Mouse (Mus musculus) liver, adult 2 months (tissue): ENCODE measurements around the gene Nat8f5. TPM values are rescaled to one million over a fixed set of nuclear protein-coding genes. Genes with fewer than 3 reads are reported as not detected.

Experiments used
- DNase-seq: peaks from one replicate; pipeline ENCODE4 v3.0.0-alpha.2; 2011; ENCODE audit warnings: low read depth, low spot score; ENCODE audit errors: extremely low read depth
- H3K27ac ChIP-seq: fragments of 200-500 bp; replicated peaks from 2 replicates; pipeline ENCODE4 v1.5.1; 2012; ENCODE audit warnings: low read depth, mild to moderate bottlenecking, control low read depth, inconsistent platforms, low read length; ENCODE audit not compliant: insufficient read depth
- H3K27me3 ChIP-seq: fragments of 200-500 bp; 2 replicates; pipeline ENCODE4 v1.6.1; 2012; ENCODE audit warnings: mild to moderate bottlenecking, moderate library complexity, low read length, inconsistent platforms; ENCODE audit not compliant: control insufficient read depth, insufficient read depth
- H3K36me3 ChIP-seq: fragments of 200-500 bp; 2 replicates; pipeline ENCODE4 v1.6.1; 2012; ENCODE audit warnings: low read length, inconsistent platforms; ENCODE audit not compliant: control insufficient read depth, insufficient read depth
- H3K4me1 ChIP-seq: fragments of 200-500 bp; 2 replicates; pipeline ENCODE4 v1.6.1; 2011; ENCODE audit warnings: low read length; ENCODE audit not compliant: control insufficient read depth, insufficient read depth
- H3K4me3 ChIP-seq: fragments of 200-500 bp; 2 replicates; pipeline ENCODE4 v1.5.1; 2011; ENCODE audit warnings: low read depth, mild to moderate bottlenecking, control low read depth, low read length, moderate library complexity; ENCODE audit not compliant: insufficient read depth
- H3K79me2 ChIP-seq: fragments of 200-500 bp; 2 replicates; pipeline ENCODE4 v1.6.1; 2012; ENCODE audit warnings: inconsistent platforms, mild to moderate bottlenecking, low read length, moderate library complexity; ENCODE audit not compliant: control insufficient read depth, insufficient read depth
- H3K9ac ChIP-seq: fragments of 200-500 bp; 2 replicates; pipeline ENCODE4 v1.6.1; 2012; ENCODE audit warnings: low read depth, mild to moderate bottlenecking, control low read depth, inconsistent platforms, low read length
- CTCF ChIP-seq: fragments of 200-500 bp; IDR thresholded peaks from 2 replicates; pipeline ENCODE4 v1.5.1; 2011; ENCODE audit warnings: low read depth, low read length, control low read depth
- POLR2A ChIP-seq: fragments of 200-500 bp; IDR thresholded peaks from 2 replicates; pipeline ENCODE4 v1.6.1; 2011; ENCODE audit warnings: low read length, control low read depth; ENCODE audit not compliant: insufficient read depth; ENCODE audit errors: extremely low read depth
- WGBS: fragments of 180-500 bp; shearing (Covaris S2); methylation state at CpG from one replicate; pipeline ENCODE4 v1.1.7; 2018; 5-methylcytosine and 5-hydroxymethylcytosine counted together
- polyA plus RNA-seq: library from polyadenylated mRNA; depleted of rRNA; stranded (reverse); fragments of >200 nt; gene quantifications from 2 replicates; pipeline ENCODE4 v1.2.3, GENCODE M21; 2012
- total RNA-seq: library from RNA; depleted of rRNA; stranded (reverse); fragments of >200 nt; gene quantifications from 2 replicates; pipeline ENCODE4 v1.2.3, GENCODE M21; 2014

The Nat8f5 gene
- total and polyA plus RNA-seq, 2 experiments, result 0.18 to 0.53 TPM

GRCm38 (mm10) chr6:85853481-85853880 lies 32.7 kb upstream of the Nat8f5 start:
- peak; percentile 99 for DNase-seq
- no peak for TF ChIP-seq CTCF
- H3K79me2 ChIP-seq, result 0 out of 2 replicates have a peak, but pooled peaks cover 2% of the 10 kb centered on the region
- no peak overlapping the region for H3K4me3 ChIP-seq
- no peaks in the 10 kb centered on the region for H3K36me3 ChIP-seq
- no peak overlapping the region for H3K9ac ChIP-seq
- H3K4me1 ChIP-seq, result peaks cover 57% of the 10 kb centered on the region
- H3K27me3 ChIP-seq, result no peaks in the 10 kb centered on the region
- 25% methylated on average over 3 of the region's 3 CpGs for WGBS
- H3K27ac ChIP-seq, result peak overlapping the region; percentile 99

GRCm38 (mm10) chr6:85851062-85851773 lies 30.4 kb upstream of the Nat8f5 start:
- Histone ChIP-seq H3K27ac (peak overlapping the region; percentile 97), H3K36me3 (no peaks in the 10 kb centered on the region), H3K79me2 (peaks cover 2% of the 10 kb centered on the region; the same call in 1 of the 2 replicates), H3K9ac (no peak overlapping the region; the same call in 1 of the 2 replicates), H3K27me3 (no peaks in the 10 kb centered on the region), H3K4me3 (no peak overlapping the region), H3K4me1 (peaks cover 62% of the 10 kb centered on the region)
- WGBS, result 36% methylated on average over 7 of the region's 7 CpGs
- DNase-seq, result peak; percentile 99
- TF ChIP-seq CTCF (no peak), POLR2A (no peak)

GRCm38 (mm10) chr6:85849240-85849639 lies 28.5 kb upstream of the Nat8f5 start:
- H3K4me3 ChIP-seq, result no peak overlapping the region
- H3K4me1 ChIP-seq, result peaks cover 58% of the 10 kb centered on the region
- H3K79me2 ChIP-seq, result peaks cover 2% of the 10 kb centered on the region; the same call in 1 of the 2 replicates
- no peaks in the 10 kb centered on the region for H3K27me3 ChIP-seq
- peak overlapping the region; percentile 97 for H3K27ac ChIP-seq
- TF ChIP-seq CTCF (no peak), POLR2A (no peak)
- H3K9ac ChIP-seq, result peak overlapping the region; percentile 45
- peak; percentile 98 for DNase-seq
- H3K36me3 ChIP-seq, result no peaks in the 10 kb centered on the region
- WGBS, result 12% methylated on average over 2 of the region's 2 CpGs

GRCm38 (mm10) chr6:85848140-85848539 lies 27.4 kb upstream of the Nat8f5 start:
- no peak for DNase-seq
- 90% methylated on average over 4 of the region's 4 CpGs for WGBS
- no peak overlapping the region for H3K4me3 ChIP-seq
- H3K4me1 ChIP-seq, result peaks cover 55% of the 10 kb centered on the region
- TF ChIP-seq POLR2A, result no peak
- TF ChIP-seq CTCF, result no peak
- H3K27ac ChIP-seq, result peak overlapping the region; percentile 97
- H3K79me2 ChIP-seq, result peaks cover 2% of the 10 kb centered on the region; the same call in 1 of the 2 replicates
- no peak overlapping the region for H3K9ac ChIP-seq
- H3K36me3 ChIP-seq, result no peaks in the 10 kb centered on the region
- H3K27me3 ChIP-seq, result no peaks in the 10 kb centered on the region

GRCm38 (mm10) chr6:85846921-85847320 lies 26.1 kb upstream of the Nat8f5 start:
- Histone ChIP-seq H3K9ac (0 out of 2 replicates have a peak overlapping the region, but pooled peaks have one; percentile 18), H3K4me3 (no peak overlapping the region), H3K36me3 (no peaks in the 10 kb centered on the region), H3K27ac (peak overlapping the region; percentile 97), H3K4me1 (peaks cover 49% of the 10 kb centered on the region), H3K27me3 (no peaks in the 10 kb centered on the region), H3K79me2 (peaks cover under 1% of the 10 kb centered on the region; the same call in 1 of the 2 replicates)
- peak; percentile 71 for DNase-seq
- TF ChIP-seq CTCF, result no peak
- 7% methylated on average over 1 of the region's 1 CpGs for WGBS
